Mouse (Mus musculus) megakaryocyte, adult 5-6 weeks (primary cell): Measurements from ENCODE around the gene Inca1. TPM values are rescaled to one million over a fixed set of nuclear protein-coding genes. Genes with fewer than 3 reads are reported as not detected.

Experiments used
- ATAC-seq: 2 replicates; pipeline ENCODE4 v1.8.0; 2016; ENCODE audit warnings: mild to moderate bottlenecking, inconsistent platforms; ENCODE audit not compliant: poor library complexity, severe bottlenecking
- total RNA-seq, 2 experiments: library from RNA; stranded (forward) in 1 of 2; stranded (reverse) in 1 of 2; fragments of 153-499, 151-499 nt in 1 of 2; fragments of 221-1000, 200-1000 nt in 1 of 2; gene quantifications; 2 replicates each; pipeline versions ENCODE4 v1.2.3 to v1.2.4; 2015 to 2017

The Inca1 gene
- total RNA-seq, 2 experiments from 2014 or later: not detected

DNA sequence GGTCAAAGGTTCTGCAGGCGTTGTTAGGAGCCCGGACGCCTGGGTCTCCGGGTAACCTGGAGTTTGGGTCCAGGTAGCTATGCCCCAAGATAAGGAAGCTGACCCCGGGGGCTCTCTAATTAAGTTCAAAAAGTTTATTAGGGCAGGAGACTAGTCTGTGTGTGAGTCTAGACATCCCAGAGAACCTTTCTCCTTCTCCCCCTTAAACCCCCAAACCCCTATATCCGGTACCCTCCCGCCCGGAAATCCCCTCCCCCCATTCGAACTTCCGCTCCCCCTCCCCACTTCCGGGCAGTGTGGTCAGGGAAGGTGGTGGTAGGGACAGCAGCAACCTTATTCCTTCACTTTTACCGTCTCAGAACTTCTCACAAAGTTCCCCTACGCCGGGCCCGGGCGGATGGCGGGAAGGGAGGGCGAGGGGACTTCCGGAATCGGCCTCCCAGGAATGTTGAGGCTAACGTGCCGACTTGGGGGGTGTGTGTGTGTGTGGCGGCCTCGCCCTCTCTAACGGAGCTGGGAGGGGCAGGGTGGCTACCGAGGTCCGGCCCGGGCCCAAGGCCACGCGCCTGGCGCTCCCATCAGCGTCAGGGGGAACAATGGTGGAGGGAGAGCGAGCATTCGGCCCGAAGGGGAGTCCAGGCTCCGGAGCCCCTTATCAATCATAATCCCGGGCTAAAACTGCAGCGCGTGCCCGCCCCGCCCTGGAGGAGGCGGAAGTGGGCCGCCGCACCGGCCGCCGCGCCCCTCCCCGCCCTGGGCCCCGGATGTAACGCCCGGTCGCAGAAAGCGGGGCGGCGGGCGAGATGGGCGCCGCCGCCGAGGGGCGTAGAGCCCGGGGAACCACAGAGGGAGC, 46.4 kb downstream of the Inca1 start:
- peak; percentile 29 for ATAC-seq

DNA sequence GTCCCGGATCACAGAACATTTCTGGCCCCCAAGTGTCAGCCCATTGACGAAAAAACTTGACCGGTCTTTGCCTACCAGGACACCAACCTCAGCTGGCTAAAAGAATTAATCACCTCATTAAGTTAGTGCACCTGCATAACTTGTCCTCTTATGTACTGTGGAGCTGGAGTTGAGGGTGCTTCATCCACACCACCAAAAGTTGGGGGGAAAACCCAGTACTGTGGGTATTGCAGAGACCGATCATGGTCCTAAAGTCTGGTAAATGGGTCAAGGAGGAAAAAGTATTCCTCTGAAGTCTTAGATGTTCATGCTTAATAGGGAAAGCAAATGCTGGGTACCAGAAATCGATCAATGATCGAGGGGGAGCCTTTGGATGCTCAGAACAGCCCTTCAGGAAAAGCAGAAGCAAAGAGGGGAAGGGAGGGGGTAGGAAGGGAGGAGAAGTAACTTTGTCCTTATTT, 47.0 kb downstream of the Inca1 start:
- ATAC-seq: peak; percentile 21

DNA sequence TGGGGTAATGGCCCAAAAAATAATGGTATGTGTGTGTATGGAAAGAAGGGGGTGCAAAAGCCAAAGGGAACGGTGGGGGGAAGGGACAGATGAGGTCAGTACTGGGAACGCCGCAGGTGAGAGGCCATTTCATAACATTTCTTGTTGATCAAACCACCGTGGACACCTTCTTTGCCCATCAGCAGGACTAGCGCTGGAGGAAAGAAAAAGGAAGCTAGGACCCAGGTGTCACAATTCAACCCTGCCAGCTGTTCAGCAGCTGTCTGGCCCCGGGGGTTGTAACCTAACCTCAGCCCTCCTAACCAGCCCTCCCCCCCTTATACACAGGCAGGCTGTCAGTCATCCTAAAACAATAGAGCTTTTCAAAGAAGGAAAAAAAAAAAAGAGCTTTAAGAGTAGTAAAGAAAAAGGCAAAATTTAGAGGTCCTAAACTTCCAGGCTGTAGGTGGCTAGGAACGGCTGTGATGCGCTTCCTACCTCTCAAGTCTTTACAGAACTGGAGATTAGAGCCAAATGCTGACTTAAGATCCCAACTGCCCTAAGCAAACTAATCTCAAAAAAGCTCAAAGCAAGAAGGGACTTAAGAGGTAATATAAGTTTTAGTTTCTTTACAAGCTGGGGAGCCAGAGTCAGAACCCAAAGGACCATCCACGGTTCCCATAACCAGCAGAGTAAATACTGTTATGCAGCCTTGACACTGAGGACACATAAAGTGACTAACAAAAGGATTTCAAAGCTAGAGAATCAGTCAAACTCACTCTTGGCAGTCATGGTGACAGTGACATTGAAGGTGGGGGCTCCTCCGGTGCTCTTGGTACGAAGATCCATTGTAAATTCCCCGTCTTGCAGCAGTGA, 47.7 kb downstream of the Inca1 start:
- no peak for ATAC-seq

DNA sequence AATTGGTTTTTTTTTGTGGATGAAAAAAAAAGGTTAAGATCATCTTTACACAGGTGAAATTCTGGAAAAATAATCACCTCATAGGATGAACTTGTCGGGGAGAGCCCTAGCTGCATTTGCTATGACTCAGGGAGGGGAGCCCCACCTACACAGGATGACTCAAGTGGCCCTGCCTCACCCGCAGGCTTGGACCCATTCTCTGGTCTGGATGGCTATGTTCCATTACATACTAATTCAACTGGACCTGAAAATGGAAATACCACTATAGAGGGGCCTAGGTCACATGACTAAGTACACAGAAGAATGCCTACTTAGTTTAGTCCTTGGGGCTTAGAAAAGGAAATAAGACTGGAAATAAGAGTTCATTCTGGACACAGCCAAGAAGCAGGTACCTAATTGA, 48.6 kb downstream of the Inca1 start:
- ATAC-seq: no peak

DNA sequence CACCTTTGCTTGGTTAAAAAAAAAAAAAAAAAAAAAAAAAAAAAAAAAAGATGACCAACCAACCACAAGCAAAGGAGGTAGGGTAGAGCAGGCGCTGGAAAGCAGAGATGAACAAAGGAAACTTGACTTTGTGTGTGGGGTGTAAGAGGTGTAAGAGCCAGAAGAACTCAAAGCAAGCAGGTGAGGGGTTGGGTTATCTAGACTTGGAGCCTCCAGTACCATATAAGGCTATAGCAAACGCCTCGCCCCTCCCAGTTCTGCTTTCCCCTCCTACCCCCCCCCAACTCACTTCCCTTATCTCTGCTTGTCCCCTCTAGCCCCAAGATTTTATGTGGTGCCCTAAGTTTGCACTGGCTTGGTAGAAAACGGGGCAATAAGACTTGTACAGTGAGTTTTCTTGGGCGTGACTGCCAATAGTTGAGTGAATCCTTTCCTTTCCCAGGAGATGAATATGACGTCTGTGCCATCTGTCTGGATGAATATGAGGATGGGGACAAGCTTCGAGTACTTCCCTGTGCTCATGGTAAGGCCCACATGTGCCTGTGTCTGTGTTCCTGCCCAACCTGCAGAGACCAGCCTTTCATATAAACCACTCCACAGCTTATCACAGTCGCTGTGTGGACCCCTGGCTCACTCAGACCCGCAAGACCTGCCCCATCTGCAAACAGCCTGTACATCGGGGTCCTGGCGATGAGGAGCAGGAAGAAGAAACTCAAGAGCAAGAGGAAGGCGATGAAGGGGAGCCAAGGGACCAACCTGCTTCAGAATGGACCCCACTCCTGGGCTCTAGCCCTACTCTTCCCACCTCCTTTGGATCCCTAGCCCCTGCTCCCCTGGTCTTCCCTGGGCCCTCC, 49.4 kb downstream of the Inca1 start:
- peak; percentile 29 for ATAC-seq

DNA sequence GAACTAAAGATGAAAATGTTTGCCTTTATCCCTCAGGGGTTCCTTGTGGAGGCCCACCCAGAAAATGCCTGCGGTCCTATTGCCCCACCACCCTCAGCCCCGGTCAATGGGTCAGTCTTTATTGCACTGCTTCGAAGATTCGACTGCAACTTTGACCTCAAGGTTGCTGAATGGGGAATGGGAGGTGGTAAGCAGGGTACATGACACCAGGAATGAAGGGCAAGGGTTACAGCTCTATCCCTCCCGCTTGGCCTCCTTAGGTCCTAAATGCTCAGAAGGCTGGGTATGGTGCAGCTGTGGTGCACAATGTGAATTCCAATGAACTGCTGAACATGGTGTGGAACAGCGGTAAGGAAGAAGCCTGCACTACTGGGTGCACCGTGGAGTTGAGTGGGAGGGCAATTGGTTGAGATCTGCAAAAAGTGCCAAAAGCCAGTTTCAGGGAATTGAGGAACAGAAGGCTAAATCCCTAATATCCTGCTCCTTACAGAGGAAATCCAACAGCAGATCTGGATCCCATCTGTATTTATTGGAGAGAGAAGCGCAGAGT, 50.7 kb downstream of the Inca1 start:
- no peak for ATAC-seq

DNA sequence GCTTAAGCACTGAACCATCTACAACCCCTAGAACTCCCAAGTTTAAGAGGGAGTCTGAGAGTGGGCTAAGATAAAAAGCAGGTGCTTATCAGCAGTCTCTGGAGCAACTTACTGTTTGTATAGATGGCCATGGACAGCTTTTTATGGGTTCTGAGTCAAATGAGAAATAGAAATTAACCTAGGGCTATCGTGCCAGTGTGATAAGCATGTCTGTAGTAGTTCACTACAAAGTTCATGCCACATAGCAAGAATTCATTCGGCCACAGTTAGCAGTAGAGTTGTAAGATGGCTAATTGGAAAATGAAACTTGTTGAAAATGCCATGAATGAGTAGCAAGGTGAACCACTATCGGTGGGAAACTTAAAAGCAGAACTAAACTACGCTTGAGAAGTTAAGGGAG, 51.4 kb downstream of the Inca1 start:
- no peak for ATAC-seq

DNA sequence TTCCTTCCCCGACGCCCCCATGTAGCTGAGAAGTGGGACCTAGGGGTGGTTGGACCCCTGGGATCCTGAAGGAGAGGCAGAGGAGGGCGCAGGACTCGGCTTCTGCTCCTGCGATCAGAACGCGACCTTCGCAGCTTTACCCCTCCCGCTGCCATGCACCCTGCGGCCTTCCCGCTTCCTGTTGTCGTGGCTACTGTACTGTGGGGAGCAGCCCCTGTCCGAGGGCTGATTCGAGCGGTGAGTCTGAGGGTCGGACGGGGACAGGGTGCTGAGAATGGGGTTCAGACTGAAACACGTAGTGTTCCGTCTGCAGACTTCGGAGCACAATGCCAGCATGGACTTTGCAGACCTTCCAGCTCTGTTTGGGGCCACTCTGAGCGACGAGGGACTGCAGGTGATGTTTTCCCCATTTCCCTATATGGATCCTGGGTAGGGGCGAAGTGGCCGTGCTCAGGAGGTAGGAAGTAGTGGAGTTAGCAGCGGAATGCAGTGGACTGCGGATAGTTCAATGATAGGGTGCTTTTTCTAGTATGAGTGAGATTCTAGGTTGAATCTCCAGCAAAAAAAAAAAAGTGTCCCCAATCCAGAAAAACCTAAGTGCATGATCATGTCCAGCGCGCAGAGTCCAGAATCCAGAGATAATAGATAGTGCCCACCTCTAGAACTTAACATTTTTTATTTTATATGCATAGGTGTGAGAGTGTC, 52.1 kb downstream of the Inca1 start:
- no peak for ATAC-seq

DNA sequence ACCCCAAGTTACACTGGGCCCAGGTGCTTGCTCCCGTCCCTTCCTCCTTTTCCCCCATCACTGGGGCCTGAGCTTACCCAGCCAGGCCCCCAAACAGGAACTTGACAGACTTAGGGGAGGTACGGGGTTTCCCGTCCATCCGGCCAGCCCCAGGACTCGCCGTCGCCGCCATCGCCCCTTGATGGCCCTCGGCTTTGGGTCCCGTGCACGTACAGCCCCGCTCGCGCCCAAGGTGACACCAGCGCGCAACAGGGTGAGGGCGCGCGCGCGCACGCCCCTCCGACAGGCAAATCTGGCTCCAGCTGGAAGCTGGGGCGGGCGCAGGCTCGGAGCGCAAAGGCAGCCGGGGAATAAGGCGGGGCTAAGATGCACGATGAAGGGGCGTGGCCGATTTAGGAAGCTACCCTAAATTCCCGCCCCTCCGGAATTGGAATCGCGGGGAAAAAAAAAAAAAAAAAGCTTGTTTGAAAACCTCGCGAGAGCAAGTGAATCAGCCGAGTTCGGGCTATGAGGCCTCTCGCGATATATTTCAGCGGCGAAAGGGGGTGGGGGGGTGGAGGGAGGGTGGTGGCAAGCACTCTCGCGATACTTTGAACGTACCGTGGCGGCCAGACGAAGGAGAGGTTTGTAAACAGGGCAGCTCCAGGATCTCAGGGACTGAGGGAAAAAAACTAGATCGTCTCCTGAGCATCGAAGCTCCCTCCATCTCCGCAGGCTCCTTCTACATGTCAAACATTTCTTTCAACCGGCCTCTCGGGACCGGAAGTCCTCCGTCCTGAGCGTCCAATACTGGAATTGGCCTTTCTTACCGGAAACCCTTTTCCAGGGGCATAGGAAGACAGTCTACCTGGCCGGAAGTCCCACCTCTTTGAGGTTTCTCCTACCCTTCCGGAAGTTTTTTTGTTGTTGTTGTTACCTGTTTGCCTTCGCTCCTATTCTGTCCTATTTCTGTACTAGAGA, 53.0 kb downstream of the Inca1 start, which contains the start of the genes Rnf167 and Slc25a11:
Gene Rnf167 (plus strand): TSS at position 545 of the 960 bp plus-strand sequence.
Gene Slc25a11 (minus strand): TSS at position 789 of the 960 bp plus-strand sequence.
- ATAC-seq: peak; percentile 74

DNA sequence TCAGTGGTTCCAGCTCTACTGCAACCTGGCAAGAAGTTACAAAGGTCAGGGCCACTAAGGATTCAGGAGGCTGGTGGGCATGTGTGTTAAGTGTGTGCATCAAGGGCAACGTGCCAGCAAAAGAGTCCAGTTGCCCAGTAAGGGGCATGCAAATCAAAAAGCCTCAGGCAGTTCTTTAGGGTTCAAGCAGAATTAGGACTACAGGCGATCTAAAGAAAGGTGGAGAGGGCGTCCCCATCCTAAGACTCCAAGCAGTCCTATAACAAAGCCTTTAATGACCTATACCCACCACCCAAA, 53.7 kb downstream of the Inca1 start:
- ATAC-seq: no peak

DNA sequence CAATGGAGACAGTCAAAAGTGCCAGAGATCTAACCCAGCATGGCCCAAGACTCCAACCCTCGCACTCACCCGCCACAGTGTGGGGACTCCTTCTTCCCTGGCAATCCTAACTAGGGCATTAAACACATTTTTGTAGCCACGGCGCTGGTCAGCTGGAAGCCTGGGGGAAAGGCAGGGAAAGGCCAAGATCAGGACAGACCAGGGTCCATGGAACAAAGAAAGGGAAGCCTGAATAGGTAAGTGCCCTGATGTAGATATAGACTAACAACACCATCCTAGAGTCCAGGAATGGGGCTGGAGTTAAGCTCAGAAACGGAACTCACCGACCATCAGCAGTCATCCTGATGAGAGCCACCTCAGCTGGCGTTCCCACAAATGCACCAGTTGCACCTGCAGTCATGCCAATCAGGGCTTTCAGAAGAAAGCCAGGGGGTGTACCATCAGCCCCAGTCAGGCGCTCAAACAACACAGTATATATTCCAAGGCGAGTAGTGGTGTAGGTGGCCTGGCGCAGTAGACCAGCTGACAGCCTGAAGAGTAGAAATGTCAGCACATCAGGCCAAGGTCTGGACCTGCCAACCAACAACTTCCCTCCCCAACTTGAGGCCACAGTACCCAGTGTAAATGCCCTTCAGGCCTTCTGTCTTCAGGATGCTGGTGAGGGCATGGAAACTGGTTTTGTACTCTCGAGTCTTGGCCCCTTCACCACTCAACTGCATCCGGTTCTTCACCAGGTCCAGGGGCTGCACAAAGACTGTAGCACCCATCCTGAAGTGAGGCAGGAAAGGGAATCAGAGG, 54.3 kb downstream of the Inca1 start:
- no peak for ATAC-seq

DNA sequence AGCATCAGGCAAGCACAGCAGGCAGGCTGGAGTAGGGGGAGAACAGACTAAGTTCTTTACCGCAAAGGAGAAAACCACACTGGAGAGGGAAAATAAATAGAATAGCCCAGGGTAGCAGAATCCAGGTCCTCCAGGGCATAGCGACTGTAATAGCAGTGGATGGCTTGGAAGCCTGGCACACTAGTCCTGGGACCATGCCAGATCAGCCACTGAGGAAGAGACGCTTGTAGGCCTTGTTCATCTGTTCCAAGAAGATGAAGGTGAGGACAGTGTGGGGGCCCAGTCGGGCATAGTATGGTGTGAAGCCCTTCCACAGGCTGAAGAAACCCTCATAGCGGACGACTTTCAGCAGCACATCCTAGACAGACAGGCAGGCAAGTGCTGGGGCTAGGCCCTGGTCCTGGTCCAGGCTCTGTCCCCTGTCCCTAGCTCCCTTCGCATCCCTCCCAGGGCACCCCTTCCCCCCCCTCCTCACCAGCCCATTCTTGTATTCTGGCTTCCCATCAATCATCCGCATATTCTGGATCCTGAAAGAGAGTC, 55.3 kb downstream of the Inca1 start:
- ATAC-seq: no peak

DNA sequence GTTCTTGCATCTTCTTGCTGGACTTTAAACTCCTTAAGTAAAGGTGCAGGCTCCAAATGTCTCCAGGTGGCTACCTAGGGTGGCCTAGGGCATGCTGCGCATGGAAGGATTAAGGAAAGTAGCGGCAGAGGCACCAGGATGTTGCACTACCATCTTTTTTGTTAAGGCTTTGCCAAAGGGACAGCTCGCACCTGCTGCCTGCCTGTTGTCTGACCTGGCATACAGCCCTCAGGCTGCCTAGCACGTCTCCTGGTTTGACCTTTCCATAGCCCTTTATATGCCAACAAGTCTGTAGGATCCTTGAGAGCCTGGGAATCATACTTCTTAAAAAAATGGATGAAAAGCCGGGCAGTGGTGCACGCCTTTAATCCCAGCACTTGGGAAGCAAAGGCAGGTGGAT, 56.9 kb downstream of the Inca1 start:
- ATAC-seq: no peak

DNA sequence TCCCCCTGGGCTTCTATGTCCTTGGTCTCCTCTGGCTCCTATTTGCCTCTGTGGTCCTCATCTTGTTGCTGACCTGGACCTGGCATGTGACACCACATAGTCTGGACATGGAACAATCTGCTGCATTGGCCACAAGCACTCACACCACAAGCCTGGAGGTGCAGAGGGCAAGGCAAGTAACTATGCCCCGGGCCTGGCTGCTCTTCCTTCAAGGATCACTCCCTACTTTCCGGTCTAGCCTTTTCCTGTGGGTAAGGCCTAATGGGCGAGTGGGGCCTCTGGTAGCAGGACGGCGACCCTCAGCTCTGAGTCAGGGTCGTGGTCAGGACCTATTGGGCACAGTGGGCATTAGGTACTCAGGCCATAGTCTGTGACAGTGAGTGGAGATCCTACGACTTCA, 58.7 kb downstream of the Inca1 start:
- ATAC-seq: no peak

DNA sequence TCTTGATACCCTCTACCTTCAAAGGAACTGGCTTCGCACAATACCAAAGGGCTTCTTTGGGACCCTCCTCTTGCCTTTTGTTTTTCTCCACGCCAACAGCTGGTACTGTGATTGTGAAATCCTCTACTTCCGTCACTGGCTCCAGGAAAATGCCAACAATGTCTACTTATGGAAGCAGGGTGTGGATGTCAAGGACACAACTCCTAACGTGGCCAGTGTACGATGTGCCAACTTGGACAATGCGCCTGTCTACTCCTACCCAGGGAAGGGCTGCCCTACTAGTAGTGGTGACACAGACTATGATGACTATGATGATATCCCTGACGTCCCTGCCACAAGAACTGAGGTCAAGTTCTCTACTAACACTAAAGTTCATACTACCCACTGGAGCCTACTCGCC, 60.0 kb downstream of the Inca1 start:
- no peak for ATAC-seq

DNA sequence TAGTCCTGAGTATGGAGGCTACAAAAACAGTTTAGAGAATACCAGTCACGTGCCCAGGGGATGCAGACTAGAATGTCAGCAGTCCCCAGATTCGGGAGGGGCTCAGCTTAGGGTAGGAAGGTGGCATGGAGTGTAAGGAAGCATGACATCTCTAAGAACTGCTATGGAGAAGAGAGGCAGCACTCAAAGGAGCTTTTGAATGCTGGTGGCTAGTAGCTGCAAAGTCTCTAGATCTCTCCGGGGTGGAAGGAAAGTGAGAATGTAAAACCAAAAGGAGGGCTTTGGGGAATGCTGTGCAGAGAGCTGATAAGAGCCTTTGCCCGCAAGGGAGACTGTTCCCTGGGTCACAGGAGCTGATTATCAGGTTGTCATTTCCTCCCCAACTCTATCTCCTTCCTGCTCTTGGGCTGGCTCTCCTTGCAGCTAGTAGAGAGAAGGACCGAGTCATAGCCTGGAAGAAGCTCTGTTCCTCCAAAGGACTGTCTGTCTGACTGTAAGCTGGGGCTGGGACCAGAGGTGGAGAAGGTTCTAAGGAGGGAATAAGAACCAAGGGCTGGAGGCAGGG, 61.2 kb downstream of the Inca1 start, which contains the start of gene Gp1ba:
Gene Gp1ba (plus strand): TSS at position 409 of the 565 bp plus-strand sequence.
- no peak; the same call in 1 of the 2 replicates for ATAC-seq
